Mouse (Mus musculus) left cerebral cortex, adult 8-10 months (tissue): ENCODE measurements around the gene Cryzl2. TPM values are rescaled to one million over a fixed set of nuclear protein-coding genes. Genes with fewer than 3 reads are reported as not detected.

Source experiments
- DNase-seq, 2 experiments: peaks; one replicate each; pipeline ENCODE4 v3.0.0; 2022; ENCODE audit warnings: low spot score in 2 of 2
- total RNA-seq, 4 experiments: library from RNA; stranded (reverse); gene quantifications; 2 replicates each; pipeline ENCODE4 v1.2.4; 2022

Cryzl2 gene
- total RNA-seq, 4 experiments from 2014 or later: 5.4 to 8.3 (median 7.5) TPM

DNA sequence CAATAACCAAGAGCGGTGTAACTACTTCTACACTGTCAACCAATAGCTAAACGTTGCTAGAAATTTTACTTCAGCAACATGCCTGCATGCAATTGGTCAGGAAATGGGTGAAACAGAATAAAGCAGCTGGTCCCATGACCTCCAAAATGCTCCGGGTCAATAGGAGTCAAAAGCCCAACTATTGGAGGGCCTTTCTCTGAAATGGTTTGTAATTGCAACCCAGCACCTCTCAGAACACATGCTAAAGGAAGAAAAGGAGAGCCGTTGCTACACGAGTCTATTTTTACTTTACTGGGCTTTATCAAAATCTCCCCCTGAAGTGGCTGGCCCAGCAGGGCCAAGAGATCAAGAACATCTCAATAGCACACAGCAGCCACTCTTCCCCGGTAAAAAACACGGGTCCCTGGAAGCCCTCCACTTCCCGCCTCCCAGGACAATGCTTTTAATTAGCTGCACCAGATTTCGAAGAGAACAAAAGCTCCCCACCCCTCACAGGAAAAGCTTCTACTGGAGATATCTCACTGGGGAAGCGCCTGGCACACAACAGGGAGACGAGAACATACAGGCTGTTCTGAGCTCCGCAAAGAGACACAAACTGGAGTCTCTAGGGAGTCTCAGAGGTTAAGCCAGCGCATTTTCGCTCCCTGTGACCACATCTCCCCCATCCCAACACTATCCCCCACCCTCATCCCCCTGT lies 15.2 kb upstream of the Cryzl2 start:
- DNase-seq: no peak

DNA sequence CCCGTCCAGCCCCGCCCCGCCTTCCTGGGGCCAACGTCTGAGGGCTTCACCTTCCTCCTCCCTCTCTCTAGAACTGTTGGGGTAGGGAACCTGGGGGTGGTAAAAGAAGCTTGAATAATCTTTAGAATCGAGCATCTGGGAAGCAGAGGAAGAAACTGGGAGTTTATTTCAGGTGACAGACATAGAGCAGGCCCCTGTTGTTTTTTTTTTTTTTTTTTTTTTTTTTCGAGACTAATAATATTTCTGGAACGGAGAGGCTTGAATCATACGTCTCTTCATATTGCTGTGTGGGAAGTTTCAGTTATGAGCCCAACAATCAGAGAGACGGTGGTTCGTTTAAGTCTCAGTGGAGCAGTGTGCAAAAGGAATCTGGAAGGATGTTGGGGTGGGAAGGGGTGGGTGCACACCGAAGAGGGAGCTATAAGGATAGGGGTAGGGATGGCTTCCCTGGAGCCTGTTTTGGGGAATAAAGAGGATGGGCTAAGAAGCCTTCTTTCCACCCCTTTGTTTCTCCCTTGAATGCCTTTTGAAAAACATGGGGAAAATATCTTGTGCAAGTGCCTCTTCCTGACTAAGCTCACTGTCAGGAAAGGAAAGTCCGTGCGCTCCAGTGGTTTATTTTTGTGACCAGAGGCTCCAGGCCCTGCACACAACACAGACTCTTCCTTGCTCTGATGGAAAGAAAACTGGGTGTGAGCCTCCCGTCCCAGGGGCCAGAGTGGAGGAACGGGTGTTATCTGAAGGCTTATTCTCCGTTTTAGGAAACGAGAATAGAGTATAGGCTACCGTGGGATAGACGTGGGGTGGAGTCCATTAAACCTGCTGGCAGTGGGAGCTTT lies 14.4 kb upstream of the Cryzl2 start:
- DNase-seq: peak in 1 of 2 experiments; percentile 29

DNA sequence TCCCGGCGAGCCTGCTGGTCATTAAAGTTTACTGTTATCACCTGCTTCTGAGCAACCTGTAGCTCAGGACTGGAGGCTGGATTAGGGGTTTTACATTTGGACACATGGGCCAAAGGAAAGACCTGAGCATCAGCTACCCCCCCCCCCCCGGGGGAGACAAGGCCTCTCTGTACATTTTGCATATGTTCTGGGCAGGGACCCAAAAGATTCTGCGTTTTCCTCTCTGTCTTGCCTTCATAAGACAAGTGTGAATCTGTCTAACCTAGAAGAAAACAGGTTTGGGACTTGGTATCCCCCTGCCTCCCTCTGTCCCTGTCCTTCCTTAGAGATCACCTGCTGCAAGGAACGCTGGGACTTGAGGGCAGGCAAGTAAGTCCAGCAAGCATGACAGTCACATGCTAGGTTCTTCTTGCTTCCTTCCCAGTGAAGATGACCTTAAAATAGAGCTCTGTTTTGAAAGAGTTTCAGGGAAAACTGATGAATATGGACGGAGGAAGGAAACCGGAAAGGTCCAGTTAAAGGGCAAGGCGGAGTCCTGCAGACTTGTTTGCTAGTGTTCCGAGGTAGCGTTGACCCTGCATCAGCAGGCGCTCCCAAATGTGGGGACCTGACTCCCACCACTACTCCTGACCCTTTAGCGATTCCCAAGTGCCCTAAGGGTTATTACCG lies 13.6 kb upstream of the Cryzl2 start:
- no peak for DNase-seq

DNA sequence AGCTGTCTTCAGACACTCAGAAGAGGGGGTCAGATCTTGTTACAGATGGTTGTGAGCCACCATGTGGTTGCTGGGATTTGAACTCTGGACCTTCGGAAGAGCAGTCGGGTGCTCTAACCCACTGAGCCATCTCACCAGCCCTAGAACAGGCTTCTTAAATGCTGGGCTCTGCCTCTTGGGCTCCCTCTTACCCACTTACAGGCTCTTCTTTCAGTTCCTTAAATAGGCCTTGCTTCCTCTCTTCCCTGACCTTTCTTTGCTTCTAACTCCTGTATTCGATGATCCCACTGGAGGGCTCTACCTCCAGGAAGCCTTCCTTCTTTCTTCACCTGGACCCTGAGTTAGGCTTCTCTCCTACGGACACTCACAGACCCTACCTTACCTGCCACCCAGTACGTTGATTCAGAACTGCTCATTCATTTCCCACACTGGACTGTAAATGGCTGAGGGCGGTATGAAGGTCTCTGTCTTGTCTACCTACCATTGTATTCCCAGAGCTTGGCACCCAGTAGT lies 12.9 kb upstream of the Cryzl2 start:
- DNase-seq: no peak

DNA sequence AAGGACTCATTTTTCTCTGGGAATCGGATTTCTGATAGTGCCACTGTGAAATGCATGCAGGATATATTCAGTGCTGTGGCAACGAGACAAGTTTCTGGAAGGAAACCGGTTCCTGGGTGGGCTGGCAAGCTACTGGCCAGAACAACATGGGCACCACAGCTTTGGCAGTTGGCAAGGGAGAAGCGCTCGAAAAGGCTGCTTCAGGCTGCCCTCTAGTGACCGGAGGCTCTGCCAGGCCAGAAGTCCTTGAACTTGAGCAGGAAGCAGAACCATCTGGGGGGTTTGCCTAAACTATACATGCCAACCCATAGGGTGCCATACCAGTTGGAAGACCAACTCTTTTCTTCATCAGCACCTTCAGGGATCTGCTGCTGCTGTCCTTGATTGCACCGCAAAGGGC lies 12.1 kb upstream of the Cryzl2 start:
- peak; percentile 37 to 66 for DNase-seq

DNA sequence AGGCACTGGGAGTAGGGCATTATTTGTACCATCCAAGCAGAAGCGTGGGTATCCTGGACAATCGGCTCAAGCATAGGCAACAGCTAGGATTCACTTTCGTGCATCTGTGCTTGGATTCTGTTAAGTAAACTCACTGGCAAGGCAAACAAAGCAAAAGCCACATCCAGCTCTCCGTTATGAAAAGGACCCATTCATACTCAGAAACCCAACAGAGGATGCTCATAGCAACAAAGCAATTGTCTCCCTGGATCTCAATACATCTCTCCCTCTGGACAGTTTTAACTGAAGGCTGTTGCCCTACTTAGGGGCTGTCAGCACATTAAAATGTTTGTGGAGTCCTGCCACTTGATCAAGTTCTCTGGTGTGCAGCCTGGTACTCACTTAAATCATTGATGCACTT lies 11.2 kb upstream of the Cryzl2 start:
- DNase-seq: no peak

DNA sequence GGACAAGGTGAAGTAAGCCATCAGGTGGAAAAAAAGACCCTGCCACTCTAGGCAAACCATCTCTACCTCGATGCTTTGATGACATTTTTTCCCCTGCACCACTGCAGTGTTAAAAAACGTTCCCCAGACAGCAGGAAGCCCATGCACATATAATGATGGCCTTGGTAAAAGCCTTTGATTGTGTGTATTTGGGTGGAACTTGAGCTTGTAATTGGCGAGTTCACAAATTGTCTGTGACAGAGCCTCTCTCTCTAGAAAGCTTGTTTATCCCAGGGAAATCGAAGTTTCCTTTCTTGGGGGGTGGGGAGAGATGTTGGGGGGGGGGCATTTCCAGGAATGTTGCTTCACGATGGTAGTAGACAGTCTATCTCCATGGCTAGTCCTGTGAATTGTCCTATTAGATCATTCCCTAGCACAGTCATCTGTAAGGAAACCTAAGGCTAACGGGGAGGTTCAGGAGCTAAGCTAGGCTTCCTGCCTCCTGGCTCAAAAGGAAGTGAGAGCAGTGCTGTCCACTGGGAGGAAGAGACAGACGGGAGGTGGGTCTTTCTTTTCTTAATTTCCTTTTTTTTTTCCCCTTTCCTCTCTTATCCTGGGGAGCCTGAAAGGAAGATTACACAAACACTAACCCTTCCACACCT lies 10.1 kb upstream of the Cryzl2 start:
- no peak for DNase-seq

DNA sequence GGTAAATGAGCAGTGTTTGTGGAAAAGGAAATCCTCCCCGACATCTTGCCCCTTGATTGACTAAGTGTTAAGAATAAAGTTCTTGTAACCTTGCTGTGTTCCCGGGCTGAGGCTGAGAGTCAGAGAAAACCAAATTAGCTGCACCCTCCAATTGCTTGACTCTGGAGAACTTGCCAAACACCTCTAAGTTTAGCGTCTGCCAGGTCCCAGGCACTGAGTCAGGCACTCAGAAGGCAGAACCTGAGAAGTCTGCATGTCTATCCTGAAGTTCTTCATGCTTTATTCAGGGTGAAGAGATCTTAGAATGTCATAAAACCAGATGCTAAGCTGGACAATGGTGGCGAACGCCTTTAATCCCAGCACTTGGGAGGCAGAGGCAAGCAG lies 9.6 kb upstream of the Cryzl2 start:
- DNase-seq: no peak

DNA sequence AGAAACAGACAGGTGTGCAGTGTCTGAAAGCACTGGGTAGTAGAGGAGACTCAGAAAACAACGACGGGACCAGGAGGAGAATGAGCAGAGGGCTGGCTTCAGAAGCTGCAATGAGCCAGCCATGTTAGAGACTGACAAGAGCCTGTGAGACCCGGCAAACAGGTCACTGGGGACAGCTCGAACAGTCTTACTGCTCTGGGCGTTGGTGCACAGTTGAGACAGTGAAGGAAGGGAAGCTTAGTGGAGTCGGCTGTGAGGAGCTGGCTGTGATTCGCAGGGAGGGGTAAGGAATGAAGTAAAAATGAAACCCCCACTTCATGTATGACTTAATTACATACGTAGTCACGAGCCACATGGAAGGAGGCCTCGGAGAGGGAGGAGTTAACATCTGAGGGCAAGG lies 8.8 kb upstream of the Cryzl2 start:
- DNase-seq: no peak

DNA sequence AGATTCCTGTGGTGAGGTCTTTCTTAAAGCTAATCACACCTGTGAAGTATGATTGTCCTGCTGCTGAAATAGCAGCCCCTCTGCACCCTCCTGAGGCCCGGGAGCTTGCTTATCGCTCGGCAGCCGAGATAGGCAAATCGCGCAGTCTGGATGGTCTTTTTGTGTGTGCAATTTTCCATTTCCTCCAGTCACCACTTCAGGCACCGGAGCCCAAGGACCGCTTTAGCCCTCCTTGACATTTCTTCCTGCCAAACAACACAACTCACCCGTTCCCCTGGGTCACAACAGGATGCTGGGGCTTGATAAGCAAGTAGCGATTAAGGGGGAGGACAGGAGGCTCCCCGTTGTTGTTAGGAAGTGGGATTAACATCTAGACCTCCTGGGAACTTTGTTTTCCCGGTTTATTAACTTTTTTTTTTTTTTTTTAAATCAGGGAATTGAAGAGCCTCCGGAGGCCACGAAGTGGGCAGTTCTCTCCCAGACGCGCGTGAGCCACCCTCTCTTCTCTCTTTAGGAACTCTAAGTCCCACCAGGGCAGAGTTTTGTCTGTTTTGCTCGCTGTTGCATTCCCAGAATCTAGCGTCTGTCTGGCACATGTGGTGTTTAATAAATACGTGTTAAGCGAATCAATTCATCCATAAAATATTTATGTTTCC lies 8.3 kb upstream of the Cryzl2 start:
- no peak for DNase-seq

DNA sequence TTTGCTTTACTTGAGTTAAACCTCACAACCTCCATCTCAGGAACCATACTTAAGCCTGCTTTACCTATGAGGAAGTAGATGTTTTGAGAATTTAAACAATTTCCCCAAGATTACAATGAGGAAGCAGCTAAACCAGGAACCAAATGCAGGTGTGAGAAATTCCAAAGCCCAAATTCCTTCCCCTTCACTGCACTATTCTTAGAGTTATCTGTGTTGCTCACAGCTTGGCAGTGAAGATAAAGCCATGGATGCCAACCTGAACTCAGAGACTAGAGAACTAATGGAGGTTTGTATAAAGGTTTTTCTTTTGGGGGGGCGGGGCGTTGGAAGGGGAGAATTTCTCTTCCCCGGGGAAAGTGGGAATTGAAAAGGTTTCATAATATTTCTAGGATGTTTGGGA lies 6.1 kb upstream of the Cryzl2 start:
- no peak for DNase-seq

DNA sequence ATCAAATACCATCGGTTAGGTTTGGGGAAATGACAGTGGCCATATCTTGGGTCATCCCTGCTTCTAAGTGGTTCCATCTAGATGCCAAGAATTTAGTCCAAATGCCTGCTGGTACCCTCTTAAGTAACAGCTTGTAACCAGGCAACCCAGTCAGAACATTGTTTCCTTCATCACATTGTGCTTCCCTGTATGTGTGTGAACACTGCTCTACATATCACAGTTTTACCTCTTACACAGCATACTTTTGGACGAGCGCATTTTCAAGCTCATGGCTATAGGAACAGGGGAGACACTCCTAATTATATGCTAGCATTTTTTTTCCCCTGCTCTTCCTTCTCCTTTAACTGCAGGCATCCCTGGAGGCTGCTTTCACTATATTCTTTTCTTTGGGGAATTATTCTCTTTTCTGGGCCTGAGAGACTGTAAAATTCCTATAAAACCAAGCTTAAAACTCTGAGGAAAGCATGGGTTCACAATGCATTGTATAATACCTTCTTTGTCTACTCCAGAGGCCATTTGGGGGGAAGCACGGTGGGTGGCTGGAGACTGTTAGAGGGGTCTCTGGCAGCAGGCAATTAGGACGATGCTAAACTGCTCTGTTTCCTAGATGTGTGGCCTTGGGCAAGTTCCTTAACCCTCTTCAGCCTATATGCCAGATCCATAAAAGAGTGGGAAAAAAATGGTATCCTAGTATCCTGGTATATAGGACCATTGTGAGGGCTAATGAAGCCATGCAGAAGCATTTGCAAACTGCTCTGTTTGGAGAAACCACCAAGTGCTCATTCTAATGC lies 5.4 kb upstream of the Cryzl2 start:
- no peak for DNase-seq

DNA sequence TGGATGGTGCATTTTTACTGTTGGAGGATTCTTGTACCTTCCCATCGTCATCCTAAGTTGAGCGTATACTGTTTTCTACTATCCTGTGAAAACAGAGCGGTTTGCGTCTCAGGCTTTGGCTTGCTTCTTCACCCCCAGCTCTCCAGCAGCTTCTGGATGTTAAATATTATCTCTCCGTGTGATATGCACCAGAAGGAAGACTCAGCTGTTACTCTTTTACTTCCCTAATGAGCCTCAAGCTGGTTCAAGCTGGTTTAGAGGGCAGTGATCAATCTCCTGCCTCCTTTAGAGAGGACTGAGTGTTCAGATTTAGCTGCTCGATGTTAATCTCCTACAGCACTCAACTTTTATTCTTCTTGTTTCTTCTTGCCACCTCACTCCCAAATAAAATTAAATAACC lies 3.5 kb upstream of the Cryzl2 start:
- DNase-seq: no peak

DNA sequence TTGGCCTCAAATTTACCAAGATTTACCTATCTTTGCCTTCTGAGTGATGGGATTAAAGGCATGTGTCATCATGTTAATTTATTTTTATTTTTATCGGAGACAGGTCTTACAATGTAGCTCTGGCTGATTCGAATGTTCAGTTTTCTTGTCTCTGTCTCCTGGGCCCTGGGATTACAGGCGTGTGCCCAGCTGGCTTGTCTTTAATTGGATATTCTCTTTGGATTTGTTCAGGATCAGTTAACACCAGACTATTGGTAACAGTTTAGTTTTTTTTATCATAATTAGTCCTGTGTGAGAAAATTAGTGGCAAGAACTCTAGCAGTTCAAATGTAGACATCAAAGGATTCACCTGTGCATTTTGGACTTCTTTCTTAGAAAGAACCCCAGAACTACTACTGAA lies 588 bp upstream of the Cryzl2 start:
- no peak for DNase-seq

DNA sequence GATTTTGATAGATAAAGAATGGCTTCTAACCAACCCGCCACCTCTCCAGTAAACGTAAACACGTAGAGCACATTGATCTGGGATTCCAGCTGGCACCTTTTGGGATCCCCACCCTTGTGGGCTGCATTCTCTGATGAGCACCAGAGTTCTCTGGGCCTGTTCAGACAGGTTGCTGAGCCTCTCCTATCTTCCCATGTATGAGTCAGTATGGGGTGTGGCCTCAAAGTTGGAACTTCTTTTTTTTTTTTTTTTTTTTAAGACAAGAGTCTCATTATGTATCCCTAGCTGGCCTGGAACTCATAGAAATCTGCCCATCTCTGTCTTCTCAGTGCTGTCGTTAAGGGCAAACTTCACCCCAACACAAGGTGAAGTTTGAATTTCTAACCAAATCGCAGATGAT lies 1.5 kb downstream of the Cryzl2 start:
- DNase-seq: no peak

DNA sequence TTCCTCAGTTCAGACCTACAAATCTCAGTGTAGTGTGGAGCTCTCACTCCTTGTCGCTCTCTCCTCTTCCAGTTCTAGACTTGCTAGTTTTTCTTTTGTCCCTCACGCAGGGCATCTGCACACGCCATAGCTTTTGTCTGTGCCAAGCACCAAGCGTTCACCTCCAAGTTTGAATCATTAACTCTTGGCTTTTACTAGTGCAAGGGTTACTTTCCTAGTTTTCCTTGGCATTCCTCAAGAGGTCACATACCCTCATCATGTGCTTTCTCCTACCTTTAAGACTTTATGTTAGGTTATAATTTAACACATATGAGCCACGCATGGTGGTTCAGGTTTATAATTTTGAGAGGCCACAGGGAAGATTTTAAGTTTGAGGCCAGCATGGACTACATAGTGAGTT lies 2.9 kb downstream of the Cryzl2 start:
- DNase-seq: no peak

DNA sequence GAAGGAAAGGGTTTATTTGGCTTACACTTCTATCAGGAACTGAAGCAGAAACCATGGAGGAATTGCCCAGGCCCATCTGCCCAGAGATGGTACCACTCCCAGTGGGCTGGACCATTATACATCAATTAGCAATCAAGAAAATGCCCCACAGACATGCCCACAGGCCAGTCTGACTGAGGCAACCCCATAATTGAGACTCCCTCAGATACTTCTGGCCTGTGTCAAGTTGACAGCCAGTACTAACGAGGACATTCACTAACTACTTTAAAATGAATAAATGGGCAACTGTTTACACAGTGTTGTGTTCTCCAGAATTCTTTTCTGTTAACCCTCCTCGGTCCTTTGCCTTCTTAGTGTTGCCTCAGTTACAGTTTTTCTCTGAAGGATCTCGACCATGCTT lies 4.0 kb downstream of the Cryzl2 start:
- no peak for DNase-seq

DNA sequence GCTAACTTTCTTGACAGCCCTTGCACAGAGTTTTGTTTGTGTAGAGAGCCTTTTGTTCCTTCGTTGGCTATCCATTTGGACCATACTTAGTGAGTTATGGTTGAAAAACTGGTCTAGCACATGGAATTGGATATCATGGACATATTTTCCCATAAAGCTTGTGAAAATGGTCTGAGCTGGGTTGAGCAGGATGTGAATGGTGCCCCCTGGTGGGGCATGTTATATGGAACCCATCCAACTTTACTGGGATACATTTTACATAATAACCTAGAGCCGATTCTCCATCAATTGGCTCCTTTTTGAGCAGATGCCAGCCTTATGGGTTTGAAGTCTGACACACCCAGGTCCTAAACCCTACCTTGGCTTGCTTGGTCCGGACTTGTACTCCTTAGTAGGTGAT lies 6.8 kb downstream of the Cryzl2 start:
- peak in 1 of 2 experiments; percentile 19 for DNase-seq

DNA sequence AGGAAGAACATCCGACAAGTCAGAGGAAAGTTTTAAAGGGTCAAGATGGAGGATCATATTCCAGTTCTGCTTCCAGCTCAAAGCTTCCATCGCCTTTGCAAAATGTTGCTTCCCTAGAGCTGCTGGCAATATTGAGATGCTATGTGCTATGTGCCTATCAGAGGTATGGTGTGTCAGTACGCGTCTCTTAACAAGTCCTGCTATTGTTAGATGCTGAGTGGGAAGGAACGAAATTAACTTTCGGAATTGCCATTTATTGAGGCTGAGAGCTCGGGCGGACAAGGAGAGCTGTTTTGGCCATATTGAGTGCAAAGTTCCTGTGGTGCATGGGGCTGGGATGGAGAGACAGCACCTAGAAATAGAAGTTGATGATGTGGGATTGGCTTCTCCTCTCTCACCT lies 9.5 kb downstream of the Cryzl2 start:
- DNase-seq: peak in 1 of 2 experiments; percentile 39

DNA sequence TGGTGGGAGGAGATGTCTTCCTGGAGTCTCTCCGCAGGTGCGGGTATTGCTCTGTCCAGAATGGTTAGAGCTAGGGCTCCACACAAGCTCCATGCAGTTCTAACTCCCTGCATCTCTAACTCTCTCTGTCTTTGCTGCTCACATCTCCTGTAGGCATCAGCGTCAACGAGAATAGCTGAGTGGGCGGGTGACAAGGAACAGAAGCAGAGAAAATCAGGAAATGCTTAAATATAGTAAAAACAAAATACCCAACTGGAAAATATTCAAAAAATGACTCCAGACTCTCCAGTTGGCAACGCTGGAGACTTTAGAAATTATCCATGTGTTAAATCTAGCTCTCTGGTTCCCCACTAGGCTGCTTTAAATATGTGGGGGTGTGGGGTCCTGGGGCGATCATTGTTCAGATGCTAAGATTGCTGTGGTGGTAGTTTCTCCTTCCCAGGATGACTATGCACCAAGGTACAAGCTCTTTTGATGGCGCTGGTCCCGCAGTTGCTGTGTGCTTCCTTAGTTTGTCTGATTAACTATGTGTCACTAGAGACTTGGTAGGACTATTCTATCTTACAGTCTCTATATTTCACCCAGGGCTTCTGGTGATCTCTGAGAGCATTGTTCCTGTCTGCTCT lies 12.5 kb downstream of the Cryzl2 start:
- peak in 1 of 2 experiments; percentile 84 for DNase-seq
